Mouse (Mus musculus) limb, embryonic 14.5 days (tissue): Measurements from ENCODE around the gene Bcl6b. TPM values are rescaled to one million over a fixed set of nuclear protein-coding genes. Genes with fewer than 3 reads are reported as not detected.
A peak's percentile ranks its signal among the peaks of the same experiment; 100 is the strongest.

ENCODE experiments used
- ATAC-seq: fragments of 200-750 bp; cut with Nextera tagmentation; 2 replicates; pipeline ENCODE4 v1.8.0; 2017; ENCODE audit warnings: low read depth, moderate number of reproducible peaks, moderate TSS enrichment; ENCODE audit not compliant: low FRiP score
- DNase-seq: peaks from one replicate; pipeline ENCODE4 v3.0.0-alpha.2; 2015; ENCODE audit warnings: low spot score
- H3K27ac ChIP-seq: fragments of 300-500 bp; sonication (generic); replicated peaks from 2 replicates; pipeline ENCODE4 v1.5.1; 2014; ENCODE audit warnings: low read depth, mild to moderate bottlenecking, low read length, moderate library complexity, mixed read lengths
- H3K27me3 ChIP-seq: fragments of 300-500 bp; sonication (generic); 2 replicates; pipeline ENCODE4 v1.6.1; 2014; ENCODE audit warnings: low read length, mixed read lengths; ENCODE audit not compliant: control insufficient read depth, insufficient read depth
- H3K36me3 ChIP-seq: fragments of 300-500 bp; sonication (generic); 2 replicates; pipeline ENCODE4 v1.6.1; 2014; ENCODE audit warnings: mild to moderate bottlenecking, low read length, moderate library complexity, mixed read lengths; ENCODE audit not compliant: control insufficient read depth, insufficient read depth
- H3K4me1 ChIP-seq: fragments of 300-500 bp; sonication (generic); 2 replicates; pipeline ENCODE4 v1.6.1; 2014; ENCODE audit warnings: antibody characterized with exemption, low read length, mixed read lengths; ENCODE audit not compliant: control insufficient read depth, insufficient read depth
- H3K4me2 ChIP-seq: fragments of 300-500 bp; sonication (generic); replicated peaks from 2 replicates; pipeline ENCODE4 v1.6.1; 2014; ENCODE audit warnings: low read depth, mild to moderate bottlenecking, low read length, moderate library complexity; ENCODE audit not compliant: severe bottlenecking
- H3K4me3 ChIP-seq: fragments of 300-500 bp; sonication (generic); replicated peaks from 2 replicates; pipeline ENCODE4 v1.5.1; 2014; ENCODE audit warnings: low read length
- H3K9ac ChIP-seq: fragments of 300-500 bp; sonication (generic); 2 replicates; pipeline ENCODE4 v1.6.1; 2014; ENCODE audit warnings: mild to moderate bottlenecking, low read depth, low read length, moderate library complexity; ENCODE audit not compliant: severe bottlenecking
- H3K9me3 ChIP-seq: fragments of 300-500 bp; sonication (generic); 2 replicates; pipeline ENCODE4 v1.6.1; 2016; ENCODE audit warnings: low read length; ENCODE audit not compliant: control insufficient read depth
- POLR2A ChIP-seq: fragments of 200-500 bp; IDR thresholded peaks from 2 replicates; pipeline ENCODE4 v1.8.0; 2012; ENCODE audit warnings: inconsistent platforms, mild to moderate bottlenecking, moderate library complexity, borderline replicate concordance; ENCODE audit not compliant: insufficient read depth, insufficient read length; ENCODE audit errors: extremely low read depth
- WGBS: fragments of 180-500 bp; shearing (Covaris S2); extraction: QIAGEN DNeasy Blood & Tissue Kit; methylation state at CpG from one replicate; pipeline ENCODE4 v1.1.7; 2014; 5-methylcytosine and 5-hydroxymethylcytosine counted together
- polyA plus RNA-seq, 2 experiments: library from polyadenylated mRNA; depleted of rRNA in 1 of 2; stranded (reverse) in 1 of 2; unstranded in 1 of 2; fragments of >200 nt; fragmentation: Nextera tagmentation in 1 of 2; extraction: Ambion mirVana in 1 of 2; gene quantifications; 2 replicates each; pipeline versions ENCODE4 v1.2.1 to v1.2.3; 2012 to 2014

Gene Bcl6b
- polyA plus RNA-seq, 2 experiments, result 12.2 TPM

DNA sequence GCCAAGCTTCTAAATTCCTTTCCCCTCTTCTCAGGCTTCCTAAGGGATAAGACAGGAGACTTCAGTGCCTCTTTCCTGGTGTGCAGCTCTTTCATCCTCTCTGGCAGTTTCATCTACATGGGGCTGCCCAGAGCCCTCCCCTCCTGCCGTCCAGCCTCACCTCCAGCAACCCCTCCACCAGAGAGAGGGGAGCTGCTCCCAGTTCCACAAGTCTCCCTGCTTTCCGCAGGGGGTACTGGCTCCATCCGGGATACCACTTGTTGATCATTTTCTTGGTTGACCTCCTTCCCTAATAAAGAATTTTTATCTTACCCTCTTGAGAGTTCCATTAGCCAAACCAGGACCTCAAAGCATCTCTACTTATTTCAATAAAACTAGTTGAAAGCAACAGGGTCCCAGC lies 13.5 kb downstream of the Bcl6b start:
- Histone ChIP-seq H3K27me3 (peaks cover 39% of the 10 kb centered on the region), H3K4me3 (no peak overlapping the region), H3K4me1 (peaks cover 24% of the 10 kb centered on the region), H3K9me3 (no peaks in the 10 kb centered on the region), H3K27ac (no peak overlapping the region), H3K9ac (no peak overlapping the region), H3K36me3 (peaks cover 6% of the 10 kb centered on the region), H3K4me2 (no peak overlapping the region)
- ATAC-seq, result no peak
- WGBS, result 70% methylated on average over 3 of the region's 3 CpGs
- no peak for TF ChIP-seq POLR2A
- DNase-seq, result no peak

- no peak for DNase-seq
- Histone ChIP-seq H3K9me3 (no peaks in the 10 kb centered on the region), H3K4me1 (peaks cover 21% of the 10 kb centered on the region), H3K4me3 (peak overlapping the region; percentile 33; the same call in 1 of the 2 replicates), H3K9ac (no peak overlapping the region), H3K27ac (no peak overlapping the region), H3K36me3 (peaks cover 6% of the 10 kb centered on the region), H3K4me2 (peak overlapping the region; percentile 56; the same call in 1 of the 2 replicates), H3K27me3 (peaks cover 39% of the 10 kb centered on the region)
- ATAC-seq, result no peak
- no peak for TF ChIP-seq POLR2A
- 15% methylated on average over 22 of the region's 22 CpGs for WGBS
These were observed 14.3 kb downstream of the Bcl6b start for GRCm38 (mm10) chr11:70215301-70215700.

- TF ChIP-seq POLR2A, result no peak
- Histone ChIP-seq H3K9me3 (no peaks in the 10 kb centered on the region), H3K27ac (no peak overlapping the region), H3K4me1 (peaks cover 16% of the 10 kb centered on the region), H3K27me3 (peaks cover 39% of the 10 kb centered on the region), H3K9ac (no peak overlapping the region), H3K4me2 (peak overlapping the region; percentile 56), H3K36me3 (peaks cover 6% of the 10 kb centered on the region), H3K4me3 (peak overlapping the region; percentile 33)
- ATAC-seq (0 out of 2 replicates have a peak, but pooled peaks have one; percentile 25), DNase-seq (no peak)
- WGBS, result 6% methylated on average over 13 of the region's 18 CpGs
These were observed 14.8 kb downstream of the Bcl6b start for GRCm38 (mm10) chr11:70214856-70215209.

GRCm38 (mm10) chr11:70214191-70214855 lies 15.3 kb downstream of the Bcl6b start:
- Histone ChIP-seq H3K9ac (peak overlapping the region; percentile 48), H3K4me1 (peaks cover 12% of the 10 kb centered on the region), H3K4me2 (peak overlapping the region; percentile 56), H3K27ac (no peak overlapping the region), H3K9me3 (no peaks in the 10 kb centered on the region), H3K27me3 (peaks cover 39% of the 10 kb centered on the region), H3K4me3 (peak overlapping the region; percentile 33), H3K36me3 (peaks cover 6% of the 10 kb centered on the region)
- no peak for TF ChIP-seq POLR2A
- under 1% methylated on average over 40 of the region's 46 CpGs for WGBS
- DNase-seq, result no peak
- no peak for ATAC-seq

DNA sequence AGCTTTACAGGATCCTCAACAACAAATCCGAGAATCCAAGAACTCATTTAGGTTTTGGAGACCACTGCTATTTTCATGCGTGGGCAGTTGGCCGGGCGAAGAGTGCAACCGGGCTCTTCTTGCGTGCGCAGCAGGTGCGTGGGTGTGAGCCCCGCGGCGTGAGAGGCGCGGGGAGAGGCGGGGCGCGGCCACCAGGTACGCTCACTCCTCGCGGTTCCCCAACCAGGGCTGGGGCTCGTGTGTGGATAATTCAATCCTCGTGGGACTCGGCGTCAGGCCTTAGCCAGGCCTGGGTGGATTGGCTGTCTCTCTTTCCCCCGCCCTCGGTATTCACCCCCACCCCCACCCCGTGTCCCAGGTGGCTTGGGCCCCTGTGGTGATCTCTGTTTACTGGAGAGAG lies 15.9 kb downstream of the Bcl6b start:
- peaks cover 39% of the 10 kb centered on the region for H3K27me3 ChIP-seq
- TF ChIP-seq POLR2A, result no peak
- DNase-seq, result no peak

More for the DNA sequence above, 15.9 kb downstream of the Bcl6b start:
- ATAC-seq, result no peak
- Histone ChIP-seq H3K9ac (peak overlapping the region; percentile 48), H3K4me3 (peak overlapping the region; percentile 33), H3K36me3 (peaks cover 6% of the 10 kb centered on the region), H3K27ac (no peak overlapping the region), H3K4me2 (peak overlapping the region; percentile 56), H3K9me3 (no peaks in the 10 kb centered on the region), H3K4me1 (peaks cover 12% of the 10 kb centered on the region)
- WGBS, result 5% methylated on average over 23 of the region's 26 CpGs
